Mouse (Mus musculus) retina, postnatal 7 days (tissue): ENCODE results near the gene Taf6l.
"Not testable (repeated sequence)": the region's sequence is repeated elsewhere in the genome, so short reads cannot be mapped to it uniquely, and the experiment has no call there.

ENCODE experiments used
- DNase-seq: peaks from one replicate; pipeline ENCODE4 v3.0.0-alpha.2; 2012; ENCODE audit warnings: low read depth, low spot score

The Taf6l gene

DNA sequence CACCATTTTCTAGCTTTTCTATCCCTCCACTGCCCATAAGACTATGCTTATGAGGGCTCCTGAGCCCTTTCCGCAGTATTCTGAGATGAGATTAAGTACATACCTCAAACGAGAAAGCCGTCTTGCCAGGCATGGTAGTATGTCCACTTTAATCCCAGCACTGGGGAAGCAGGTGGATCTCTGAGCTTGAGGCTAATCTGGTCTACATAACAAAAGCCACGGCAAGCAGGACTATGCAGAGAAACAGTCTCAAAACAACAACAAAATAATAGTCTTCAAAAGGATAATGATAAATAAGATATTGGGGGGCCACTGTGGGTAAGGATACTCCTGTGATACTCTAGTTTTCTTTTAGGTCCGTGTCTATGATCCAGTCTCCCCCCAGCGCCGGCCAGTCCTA is 47.3 kb downstream of the Taf6l start:
- no peak for DNase-seq

DNA sequence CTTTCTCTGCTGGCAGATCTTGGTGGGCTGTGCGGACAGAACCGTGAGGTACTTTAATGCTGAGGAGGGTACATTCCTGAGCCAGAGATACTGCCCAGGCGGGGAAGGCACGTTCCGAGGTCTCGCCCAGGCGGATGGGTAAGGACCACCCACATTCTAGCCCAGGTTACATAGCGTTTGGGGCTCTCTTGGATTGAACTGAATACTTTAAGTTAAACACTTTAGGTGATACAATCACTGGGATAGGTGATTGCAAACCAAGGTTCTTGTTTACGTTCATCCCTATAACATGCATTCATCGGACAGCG is 50.1 kb downstream of the Taf6l start:
- no peak for DNase-seq

DNA sequence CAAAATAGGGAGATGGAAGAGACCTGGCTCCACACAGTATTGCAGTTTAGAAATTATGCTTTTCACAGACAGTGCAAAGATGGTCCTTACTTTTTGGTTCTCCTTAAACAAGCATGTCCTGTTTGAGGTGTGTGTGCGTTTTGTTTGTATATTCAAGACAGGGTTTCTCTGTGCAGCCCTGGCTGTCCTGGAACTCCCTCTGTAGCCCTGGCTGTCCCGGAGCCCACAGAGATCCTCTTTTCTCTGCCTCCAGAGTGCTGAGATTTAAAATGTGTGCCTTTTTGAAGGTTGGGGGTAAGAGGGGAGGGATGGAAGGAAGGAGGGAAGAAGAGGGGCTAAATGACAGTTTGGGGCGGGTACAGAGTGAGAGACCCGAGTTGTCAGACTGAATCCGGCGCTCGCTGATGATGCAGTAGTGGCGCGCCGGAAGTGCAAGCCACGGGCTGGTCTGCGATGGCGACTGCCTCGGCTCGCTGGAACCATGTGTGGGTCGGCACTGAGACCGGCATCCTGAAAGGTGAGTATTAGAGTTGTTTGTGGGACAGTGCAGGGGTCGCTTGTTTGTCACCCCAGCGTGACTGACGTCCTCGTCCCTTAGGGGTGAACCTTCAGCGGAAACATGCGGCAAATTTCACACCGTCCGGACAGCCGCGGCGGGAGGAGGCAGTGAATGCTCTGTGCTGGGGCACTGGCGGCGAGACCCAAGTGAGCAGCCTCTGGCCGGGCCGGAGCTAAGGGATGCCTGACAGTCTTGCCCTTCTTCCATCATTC is 50.6 kb downstream of the Taf6l start, which contains the start of gene Wdr74:
Gene Wdr74, plus strand, starts transcription at position 439 of the 771 bp plus-strand sequence.
- DNase-seq = peak; percentile 88

DNA sequence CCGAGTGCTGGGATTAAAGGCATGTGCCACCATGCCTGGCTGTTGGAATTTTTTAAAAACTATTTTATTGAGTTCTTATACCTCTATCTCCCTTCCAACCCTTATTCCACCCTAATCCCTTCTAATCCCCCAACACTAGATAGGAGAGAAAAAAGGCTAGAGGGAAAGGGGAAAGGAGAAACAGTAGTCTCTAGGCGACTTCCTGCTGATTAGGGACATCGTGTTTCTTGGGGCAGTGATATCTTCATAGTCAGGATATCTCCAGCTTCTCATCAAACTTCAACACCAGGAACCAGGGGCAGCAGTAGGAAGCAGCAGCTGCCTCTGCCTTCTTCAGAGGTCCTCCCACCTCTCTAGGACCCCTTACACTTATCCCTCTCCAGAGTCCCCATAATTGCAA is 51.9 kb downstream of the Taf6l start:
- DNase-seq = no peak

DNA sequence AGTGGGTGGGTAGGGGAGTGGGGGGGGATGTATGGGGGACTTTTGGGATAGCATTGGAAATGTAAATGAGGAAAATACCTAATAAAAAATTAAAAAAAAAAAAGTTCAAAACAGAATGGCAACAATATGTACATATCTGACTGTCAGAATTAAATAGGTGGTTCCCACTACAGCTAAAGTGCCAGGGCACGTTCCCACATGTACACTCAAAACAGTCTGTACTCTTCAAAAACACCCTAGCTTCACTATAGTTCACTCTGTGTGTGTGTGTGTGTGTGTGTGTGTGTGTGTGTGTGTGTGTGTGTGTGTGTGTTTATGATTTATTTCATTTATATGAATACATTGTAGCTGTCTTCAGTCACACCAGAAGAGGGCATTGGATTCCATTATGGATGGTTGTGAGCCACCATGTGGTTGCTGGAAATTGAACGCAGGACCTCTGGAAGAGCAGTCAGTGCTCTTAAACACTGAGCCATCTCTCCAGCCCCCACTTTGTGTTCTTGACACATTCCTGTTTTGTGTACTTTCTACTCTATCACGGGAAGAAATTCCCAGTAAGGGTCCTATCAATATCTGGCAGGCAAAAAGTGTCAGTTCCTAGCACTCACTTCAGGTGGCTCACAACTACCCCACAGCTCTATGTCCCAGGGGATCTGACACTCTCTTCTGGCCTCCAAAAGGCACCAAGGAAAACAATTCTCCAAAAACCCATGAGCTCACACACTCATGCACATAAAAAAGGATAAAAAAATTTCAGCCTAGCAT is 57.7 kb downstream of the Taf6l start:
- DNase-seq = not testable (repeated sequence)

DNA sequence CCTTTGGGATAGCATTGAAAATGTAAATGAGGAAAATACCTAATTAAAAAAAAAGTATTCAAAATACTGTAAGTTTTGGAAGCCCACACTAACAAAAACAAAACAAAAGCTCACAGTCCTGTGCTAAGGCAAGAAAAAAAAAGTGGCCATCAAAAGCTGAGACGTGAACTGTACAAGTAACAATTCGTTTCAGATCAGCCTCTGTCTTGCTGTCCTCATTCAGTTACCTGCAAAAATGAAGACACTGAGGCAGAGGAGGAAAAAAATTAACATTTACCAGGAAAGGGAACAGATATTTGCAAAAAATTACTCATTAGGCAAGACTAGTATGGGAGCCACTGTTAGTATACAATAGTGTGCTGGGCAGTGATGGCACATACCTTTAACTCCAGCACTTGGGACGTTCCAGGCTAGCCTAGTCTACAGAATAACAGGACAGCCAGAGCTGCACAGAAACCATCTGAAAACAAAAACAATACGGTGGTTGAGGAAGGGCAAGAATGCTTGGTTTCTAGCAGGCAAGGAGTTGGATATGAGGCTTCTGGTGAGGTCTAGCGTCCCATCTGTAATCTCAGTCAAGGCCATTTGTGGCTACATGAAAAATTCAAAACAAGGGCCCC is 58.6 kb downstream of the Taf6l start:
- no peak for DNase-seq

DNA sequence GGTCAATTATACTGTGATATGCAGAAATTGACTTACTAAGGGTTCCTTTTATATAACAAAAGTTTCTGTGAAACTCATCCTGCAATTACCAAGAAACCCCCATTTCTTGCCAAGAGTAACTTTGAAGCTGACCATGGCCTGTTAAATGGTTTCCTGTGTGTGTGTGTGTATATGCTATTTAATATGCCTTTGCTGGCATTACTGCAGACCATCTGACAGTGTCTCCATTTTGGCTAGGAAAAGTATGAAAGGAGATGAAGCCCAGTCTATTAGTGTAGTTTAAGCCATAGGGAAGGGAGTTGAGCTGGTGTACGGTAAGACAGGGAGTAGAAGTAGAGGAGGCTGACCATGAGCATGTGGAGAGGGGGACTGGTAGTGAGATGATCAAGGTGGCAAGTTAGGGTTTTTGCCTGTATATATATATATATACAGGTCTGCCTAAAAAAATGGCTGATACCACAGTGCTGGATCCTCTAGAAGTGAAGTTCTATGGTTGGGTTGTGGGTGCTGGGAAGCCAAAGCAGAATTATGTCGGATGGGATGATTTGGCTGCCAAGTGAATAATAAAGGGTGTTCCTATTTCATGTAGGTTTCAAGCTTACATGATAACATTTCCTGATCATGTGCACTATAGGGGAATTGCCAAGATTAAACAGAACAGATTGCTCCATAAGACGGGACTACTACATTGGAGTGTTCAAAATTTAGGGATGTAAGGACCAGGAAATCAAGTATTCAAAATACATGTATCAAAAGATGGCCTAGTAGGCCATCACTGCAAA is 59.4 kb downstream of the Taf6l start:
- DNase-seq = no peak

DNA sequence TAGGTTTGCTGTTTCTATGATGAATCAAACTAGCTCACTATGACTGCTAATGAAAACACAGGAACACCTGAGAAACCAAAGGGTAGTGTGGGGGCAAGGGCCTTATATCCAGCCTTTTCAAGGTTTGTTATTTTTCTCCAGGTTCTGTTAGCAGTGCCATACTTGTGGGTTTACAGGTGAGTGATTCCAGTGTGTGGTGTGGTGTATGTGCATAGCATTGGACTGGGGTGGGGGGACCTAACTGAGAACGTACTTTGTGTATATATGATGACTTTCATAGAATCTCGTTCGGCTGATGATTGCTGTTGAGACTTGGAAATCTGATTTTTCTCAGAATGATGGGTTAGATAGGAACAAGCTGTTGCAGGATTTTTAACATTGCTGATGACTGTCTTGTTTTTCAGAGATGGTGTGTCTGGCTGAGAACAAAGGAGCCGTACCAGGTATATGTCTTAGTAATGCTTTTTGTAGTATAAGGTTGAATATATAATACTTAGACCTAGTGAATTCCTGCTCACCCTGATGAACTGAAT is 61.1 kb downstream of the Taf6l start:
- no peak for DNase-seq
